Mouse (Mus musculus): Measurements from ENCODE around the gene Gm11555. TPM values are rescaled to one million over a fixed set of nuclear protein-coding genes. Genes with fewer than 3 reads are reported as not detected.
"Not testable (repeated sequence)": the region's sequence is repeated elsewhere in the genome, so short reads cannot be mapped to it uniquely, and the experiment has no call there.

Gene Gm11555
- polyA plus RNA-seq, 1 experiment from 2014 or later, result not detected

- H3K9ac ChIP-seq, result no peak overlapping the region
- H3K27me3 ChIP-seq, result no peaks in the 10 kb centered on the region
- H3K36me3 ChIP-seq, result no peaks in the 10 kb centered on the region
- no peak overlapping the region for H3K27ac ChIP-seq (replicated peaks)
- H3K4me2 ChIP-seq, result no peak overlapping the region
- H3K9me3 ChIP-seq, result no peaks in the 10 kb centered on the region
- 77% methylated on average over 1 of the region's 1 CpGs for WGBS
- no peak for ATAC-seq (ENCODE audit: low read depth)
- no peak overlapping the region for H3K4me3 ChIP-seq
- no peaks in the 10 kb centered on the region for H3K4me1 ChIP-seq (replicated peaks)
Observed at GRCm38 (mm10) chr11:99637086-99637485, 12.9 kb downstream of the Gm11555 start.

GRCm38 (mm10) chr11:99634653-99635134, 15.3 kb downstream of the Gm11555 start, which contains the start of gene Krtap4-2:
TSS of gene Krtap4-2 (minus strand) at chr11:99635084.
- no peak within 1 kb of the TSS for H3K4me2 ChIP-seq
- H3K9me3 ChIP-seq, result no peaks in the 10 kb centered on the region
- ATAC-seq (ENCODE audit: low read depth), result no peak
- no peak within 1 kb of the TSS for H3K4me3 ChIP-seq
- no peak within 1 kb of the TSS for H3K27ac ChIP-seq (replicated peaks)
- H3K9ac ChIP-seq, result no peak within 1 kb of the TSS
- H3K4me1 ChIP-seq (replicated peaks), result no peaks in the 10 kb centered on the region
- WGBS, result 43% methylated on average over 8 of the region's 8 CpGs
- no peaks in the 10 kb centered on the region for H3K36me3 ChIP-seq
- H3K27me3 ChIP-seq, result no peaks in the 10 kb centered on the region

- no peak for ATAC-seq (ENCODE audit: low read depth)
- 79% methylated on average over 2 of the region's 2 CpGs for WGBS
- Histone ChIP-seq H3K9me3 (no peaks in the 10 kb centered on the region), H3K27ac (replicated peaks) (no peak overlapping the region), H3K27me3 (no peaks in the 10 kb centered on the region), H3K36me3 (no peaks in the 10 kb centered on the region), H3K4me1 (replicated peaks) (no peaks in the 10 kb centered on the region), H3K9ac (no peak overlapping the region), H3K4me3 (no peak overlapping the region), H3K4me2 (no peak overlapping the region)
Observed at GRCm38 (mm10) chr11:99633293-99633692, 16.7 kb downstream of the Gm11555 start.

GRCm38 (mm10) chr11:99630890-99631289, 19.1 kb downstream of the Gm11555 start:
- 82% methylated on average over 3 of the region's 3 CpGs for WGBS
- Histone ChIP-seq H3K27ac (replicated peaks) (no peak overlapping the region), H3K9me3 (no peaks in the 10 kb centered on the region), H3K4me3 (no peak overlapping the region), H3K4me2 (no peak overlapping the region), H3K9ac (no peak overlapping the region), H3K36me3 (no peaks in the 10 kb centered on the region), H3K4me1 (replicated peaks) (no peaks in the 10 kb centered on the region), H3K27me3 (no peaks in the 10 kb centered on the region)
- ATAC-seq (ENCODE audit: low read depth), result no peak

- ATAC-seq (ENCODE audit: low read depth), result no peak
- no peaks in the 10 kb centered on the region for H3K36me3 ChIP-seq
- H3K4me3 ChIP-seq, result no peak within 1 kb of the TSS
- no peaks in the 10 kb centered on the region for H3K9me3 ChIP-seq
- H3K4me2 ChIP-seq, result no peak within 1 kb of the TSS
- no peaks in the 10 kb centered on the region for H3K27me3 ChIP-seq
- H3K27ac ChIP-seq (replicated peaks), result no peak within 1 kb of the TSS
- no peak within 1 kb of the TSS for H3K9ac ChIP-seq
- WGBS, result 86% methylated on average over 4 of the region's 4 CpGs
- no peaks in the 10 kb centered on the region for H3K4me1 ChIP-seq (replicated peaks)
Observed at GRCm38 (mm10) chr11:99628138-99628537, 21.9 kb downstream of the Gm11555 start, which contains the start of gene Krtap4-1. TSS of gene Krtap4-1 (minus strand) at chr11:99628238.

- Histone ChIP-seq H3K9ac (no peak within 1 kb of the TSS), H3K9me3 (no peaks in the 10 kb centered on the region), H3K36me3 (no peaks in the 10 kb centered on the region), H3K27me3 (no peaks in the 10 kb centered on the region), H3K4me3 (no peak within 1 kb of the TSS), H3K4me1 (replicated peaks) (no peaks in the 10 kb centered on the region), H3K4me2 (no peak within 1 kb of the TSS), H3K27ac (replicated peaks) (no peak within 1 kb of the TSS)
- no peak for ATAC-seq (ENCODE audit: low read depth)
- 91% methylated on average over 2 of the region's 2 CpGs for WGBS
Observed at GRCm38 (mm10) chr11:99620335-99620734, 29.7 kb downstream of the Gm11555 start, which contains the start of gene Gm11562. TSS of gene Gm11562 (minus strand) at chr11:99620435.

- 62% methylated on average over 3 of the region's 3 CpGs for WGBS
- no peak for ATAC-seq (ENCODE audit: low read depth)
- Histone ChIP-seq H3K4me1 (replicated peaks) (no peaks in the 10 kb centered on the region), H3K27me3 (no peaks in the 10 kb centered on the region), H3K9ac (no peak within 1 kb of the TSS), H3K27ac (replicated peaks) (no peak within 1 kb of the TSS), H3K4me3 (no peak within 1 kb of the TSS), H3K4me2 (no peak within 1 kb of the TSS), H3K36me3 (no peaks in the 10 kb centered on the region), H3K9me3 (no peaks in the 10 kb centered on the region)
Observed at GRCm38 (mm10) chr11:99614796-99615363, 35.2 kb downstream of the Gm11555 start, which contains the start of gene Krtap2-4. TSS of gene Krtap2-4 (minus strand) at chr11:99614846.

- not testable (repeated sequence) for H3K4me2 ChIP-seq; H3K4me1 ChIP-seq (replicated peaks); H3K27me3 ChIP-seq; ATAC-seq (ENCODE audit: low read depth); H3K27ac ChIP-seq (replicated peaks); H3K36me3 ChIP-seq; H3K9me3 ChIP-seq; H3K9ac ChIP-seq; H3K4me3 ChIP-seq
- WGBS, result 50% methylated on average over 1 of the region's 2 CpGs
Observed at GRCm38 (mm10) chr11:99610089-99610488, 39.9 kb downstream of the Gm11555 start, which contains the start of gene Gm11937. TSS of gene Gm11937 (minus strand) at chr11:99610189.

- Histone ChIP-seq H3K4me1 (replicated peaks) (no peaks in the 10 kb centered on the region), H3K4me2 (no peak overlapping the region), H3K4me3 (no peak overlapping the region), H3K36me3 (no peaks in the 10 kb centered on the region), H3K27ac (replicated peaks) (no peak overlapping the region), H3K9ac (no peak overlapping the region), H3K27me3 (no peaks in the 10 kb centered on the region), H3K9me3 (no peaks in the 10 kb centered on the region)
- ATAC-seq (ENCODE audit: low read depth), result no peak
- 64% methylated on average over 1 of the region's 1 CpGs for WGBS
Observed at GRCm38 (mm10) chr11:99609126-99609525, 40.9 kb downstream of the Gm11555 start.

GRCm38 (mm10) chr11:99603208-99603607, 46.8 kb downstream of the Gm11555 start, which contains the start of gene Gm11938:
TSS of gene Gm11938 (minus strand) at chr11:99603308.
- WGBS, result 53% methylated on average over 1 of the region's 1 CpGs
- not testable (repeated sequence) for ATAC-seq (ENCODE audit: low read depth); H3K9ac ChIP-seq; H3K4me3 ChIP-seq; H3K4me2 ChIP-seq; H3K9me3 ChIP-seq; H3K36me3 ChIP-seq; H3K27me3 ChIP-seq; H3K4me1 ChIP-seq (replicated peaks); H3K27ac ChIP-seq (replicated peaks)
